Mouse (Mus musculus) thymus, postnatal 14 days (tissue): ENCODE measurements around the gene Hsf3.
"Not testable (repeated sequence)": the region's sequence is repeated elsewhere in the genome, so short reads cannot be mapped to it uniquely, and the experiment has no call there.

Source experiments
- DNase-seq: peaks from one replicate; pipeline ENCODE4 v3.0.0; 2021

The Hsf3 gene

GRCm38 (mm10) chrX:96456201-96456963 lies at the start of gene Hsf3:
Gene Hsf3, minus strand, starts transcription at chrX:96456294.
- no peak for DNase-seq

DNA sequence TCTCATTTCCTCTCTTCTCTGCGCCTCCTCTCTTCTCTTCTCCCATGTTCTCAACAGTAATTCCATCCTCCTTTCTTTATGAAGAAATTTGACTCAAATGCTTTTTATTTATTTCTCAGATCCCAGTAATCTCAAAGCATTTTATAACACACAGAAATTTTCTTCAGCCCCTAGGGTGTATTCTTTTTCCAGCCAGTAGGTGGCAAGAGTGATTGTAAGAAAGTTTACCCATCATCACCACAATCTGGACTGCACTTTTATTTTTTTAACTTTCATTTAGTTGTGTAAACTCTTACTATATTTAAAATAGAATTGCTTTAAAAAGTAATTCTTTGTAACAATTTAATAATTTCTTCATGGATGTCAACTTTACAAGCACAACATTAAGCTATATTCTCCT lies 45.5 kb upstream of the Hsf3 start:
- no peak for DNase-seq

DNA sequence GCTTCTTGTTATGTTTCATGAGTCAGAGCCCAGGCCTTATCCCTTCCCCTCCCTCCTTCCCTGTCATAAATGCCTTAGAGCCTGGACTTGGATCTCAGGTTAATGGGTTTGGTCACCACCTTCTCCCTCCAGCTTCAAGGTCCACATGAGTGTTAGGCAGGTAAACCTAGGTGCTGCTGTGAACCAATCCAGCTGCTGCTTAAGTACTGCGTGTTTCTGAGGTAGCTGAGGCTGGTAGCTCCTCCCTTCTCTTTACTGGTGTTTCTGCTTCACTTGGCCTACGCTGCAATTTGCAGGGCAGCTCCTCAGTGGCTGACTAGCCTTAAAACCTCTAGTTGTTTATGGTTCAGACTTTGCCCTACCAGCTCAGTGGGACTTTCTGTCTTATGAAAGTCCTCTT lies 945 bp downstream of the Hsf3 start, which contains the start of gene Heph:
TSS of gene Heph (plus strand) at position 211 of the 400 bp plus-strand sequence.
- DNase-seq, result no peak

DNA sequence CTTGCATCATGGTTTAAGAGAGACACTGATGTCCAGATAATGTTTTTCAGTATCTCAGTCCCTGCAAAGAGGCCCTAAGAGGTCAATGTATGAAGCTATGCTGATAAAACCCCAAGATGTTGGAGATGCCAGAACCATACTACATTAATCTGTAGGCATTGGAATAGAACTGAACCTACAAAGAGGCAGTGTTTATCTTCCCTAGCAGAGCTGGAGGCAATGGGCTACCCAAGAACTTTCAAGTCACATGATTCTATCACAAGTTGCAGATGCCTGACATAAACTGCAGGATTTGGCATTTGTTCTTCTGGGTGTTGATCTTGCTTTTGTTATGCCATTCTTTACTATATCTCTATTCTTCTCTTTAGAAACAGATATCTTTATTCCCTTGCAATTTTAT lies 36.7 kb downstream of the Hsf3 start:
- DNase-seq, result no peak

GRCm38 (mm10) chrX:96417733-96418132 lies 38.4 kb downstream of the Hsf3 start:
- DNase-seq, result no peak

- no peak for DNase-seq
Measured at GRCm38 (mm10) chrX:96416970-96417369, 39.1 kb downstream of the Hsf3 start.

- not testable (repeated sequence) for DNase-seq
Measured at GRCm38 (mm10) chrX:96415351-96415750, 40.7 kb downstream of the Hsf3 start.

DNA sequence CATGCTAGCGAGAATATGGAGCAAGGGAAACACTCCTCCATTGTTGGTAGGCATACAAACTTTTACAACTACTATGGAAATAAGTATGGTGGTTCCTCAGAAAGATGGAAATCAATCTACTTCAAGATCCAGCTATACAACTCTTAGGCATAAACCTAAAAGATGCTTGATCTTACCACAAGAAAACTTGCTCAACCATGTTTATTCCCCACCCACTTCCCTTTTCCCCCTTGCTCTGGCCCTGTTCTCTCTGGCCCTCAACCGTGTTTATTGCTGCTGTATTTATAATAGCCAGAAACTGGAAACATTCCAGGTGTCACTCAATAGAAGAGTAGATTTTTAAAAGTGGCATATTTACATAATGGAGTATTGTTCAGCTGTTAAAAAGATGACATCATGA lies 117.0 kb downstream of the Hsf3 start:
- no peak for DNase-seq

DNA sequence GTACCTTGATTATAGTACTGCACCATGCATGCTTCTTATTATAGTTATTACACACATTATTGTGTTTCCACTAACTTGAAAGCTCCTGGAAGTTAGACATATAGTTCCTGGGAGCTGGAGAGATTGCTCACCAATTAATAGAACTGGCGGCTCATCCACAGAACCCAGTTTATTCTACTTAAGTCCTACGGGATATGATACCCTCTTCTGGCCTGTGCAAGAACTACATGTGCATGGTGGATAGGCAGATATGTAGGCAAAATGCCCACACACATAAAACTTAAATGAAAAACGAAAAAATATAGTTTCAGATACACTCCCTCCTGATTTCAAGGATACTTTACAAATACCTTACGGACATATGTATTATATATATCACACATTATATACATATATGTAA lies 126.3 kb downstream of the Hsf3 start:
- DNase-seq, result no peak

DNA sequence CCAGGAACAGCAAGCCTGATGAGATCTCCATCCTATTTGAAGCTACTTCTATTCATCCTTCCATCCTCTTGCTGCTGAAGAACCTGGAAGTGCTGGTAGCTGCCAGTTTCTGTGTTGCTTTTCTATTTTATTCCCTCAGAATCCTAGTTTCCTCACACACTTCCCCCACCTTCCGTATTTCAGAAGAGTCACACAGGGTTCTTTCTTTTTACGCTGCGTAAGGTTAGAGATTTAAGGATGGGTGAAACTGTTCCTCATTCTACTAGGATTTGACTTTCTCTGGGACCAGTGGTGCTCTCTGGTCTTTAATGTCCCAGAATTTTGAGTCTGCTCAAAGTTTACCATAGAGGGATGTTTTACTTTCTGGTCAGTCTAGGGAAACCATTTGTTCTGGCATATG lies 162.8 kb downstream of the Hsf3 start, which contains the start of gene Vsig4:
TSS of gene Vsig4 (minus strand) at position 101 of the 400 bp plus-strand sequence.
- no peak for DNase-seq

- DNase-seq, result no peak
Measured at GRCm38 (mm10) chrX:96256509-96256908, 199.6 kb downstream of the Hsf3 start.
